Mouse (Mus musculus) bone marrow, adult 2 months (tissue): Measurements from ENCODE around the gene Rdh16.

Experiments used
- CTCF ChIP-seq: fragments of 200-500 bp; IDR thresholded peaks from 2 replicates; pipeline ENCODE4 v1.5.1; 2011; ENCODE audit warnings: low read length, control low read depth; ENCODE audit not compliant: control insufficient read depth, insufficient read depth
- POLR2A ChIP-seq: fragments of 200-500 bp; IDR thresholded peaks from 2 replicates; pipeline ENCODE4 v1.6.1; 2011; ENCODE audit warnings: low read depth, mild to moderate bottlenecking, control low read depth, low read length, borderline replicate concordance; ENCODE audit not compliant: control insufficient read depth

DNA sequence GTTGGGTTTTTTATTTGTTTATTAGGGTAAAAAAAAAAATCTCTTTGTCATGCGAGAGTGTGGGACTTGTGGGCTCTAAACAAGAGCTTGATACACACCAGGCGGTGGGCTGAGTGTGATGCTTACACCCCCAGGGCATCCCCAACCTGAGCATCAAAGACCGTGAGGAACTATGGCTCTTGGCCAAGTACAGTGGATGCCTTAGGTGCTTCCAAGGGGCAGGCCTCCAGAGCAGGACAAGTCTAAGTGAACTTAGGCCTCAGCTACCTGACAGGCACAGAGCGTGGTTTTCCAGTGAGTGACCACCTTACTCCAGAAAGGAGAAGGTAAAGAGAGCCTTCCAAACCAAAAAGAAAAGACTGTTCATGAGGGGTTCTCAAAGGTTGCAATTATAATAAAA, 86.0 kb downstream of the Rdh16 start:
- TF ChIP-seq POLR2A: no peak
- TF ChIP-seq CTCF: no peak
